Mouse (Mus musculus) cerebellum, adult 2 months (tissue): ENCODE measurements at regions not wholly inside any gene's neighbourhood (a gene's known extent, or its start where the extent isn't known, plus 50 kb on each side); places are given as distances from the start of the nearest gene placed in this dataset.

Experiments
- CTCF ChIP-seq: fragments of 200-500 bp; IDR thresholded peaks from 2 replicates; pipeline ENCODE4 v1.5.1; 2011; ENCODE audit warnings: low read depth, mild to moderate bottlenecking, control low read depth, low read length, moderate library complexity, borderline replicate concordance; ENCODE audit not compliant: insufficient read depth
- POLR2A ChIP-seq: fragments of 200-500 bp; IDR thresholded peaks from 2 replicates; pipeline ENCODE4 v1.6.1; 2011; ENCODE audit warnings: low read length, control low read depth, borderline replicate concordance; ENCODE audit not compliant: insufficient read depth

DNA sequence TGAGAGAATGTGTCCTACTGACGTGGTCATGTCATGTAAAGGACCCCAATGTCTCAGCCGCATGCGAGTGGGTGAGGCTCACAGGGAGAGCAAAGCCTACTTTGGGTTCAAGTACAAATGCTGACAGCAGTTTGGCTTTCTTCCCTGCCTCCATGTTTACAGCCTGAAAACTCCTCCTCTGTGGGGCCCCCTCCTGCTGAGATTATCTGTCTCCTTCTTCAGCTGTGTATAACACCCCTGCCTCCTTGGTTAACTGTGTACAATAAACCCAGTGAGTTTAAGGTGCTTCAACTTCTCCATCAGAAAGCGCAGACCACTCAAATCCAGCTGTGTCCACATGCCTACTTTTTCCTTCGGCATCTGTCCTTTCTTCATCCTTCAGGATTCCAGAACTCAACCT lies 130.3 kb downstream of the Tex36 start:
- no peak for TF ChIP-seq POLR2A
- no peak for TF ChIP-seq CTCF
